Mouse (Mus musculus): ENCODE measurements around the gene Rph3al. TPM values are rescaled to one million over a fixed set of nuclear protein-coding genes. Genes with fewer than 3 reads are reported as not detected.

Rph3al gene
- total and polyA plus RNA-seq, 2 experiments from 2014 or later = 3.0 to 4.0 TPM

- 92% methylated on average over 3 of the region's 3 CpGs for WGBS
- no peak for ATAC-seq (ENCODE audit: low FRiP score)
- TF ChIP-seq CTCF (IDR thresholded peaks at IDR 0.05) = no peak
- Histone ChIP-seq H3K9me3 (ENCODE audit: low read length) (no peaks in the 10 kb centered on the region), H3K4me1 (ENCODE audit: insufficient read depth, low read length) (no peaks in the 10 kb centered on the region), H3K27ac (ENCODE audit: low read depth, low read length) (no peak overlapping the region), H3K4me3 (ENCODE audit: low read depth, low read length) (no peak overlapping the region), H3K27me3 (ENCODE audit: insufficient read depth, low read length) (no peaks in the 10 kb centered on the region), H3K9ac (replicated peaks; ENCODE audit: low read length, poor library complexity, severe bottlenecking) (no peak overlapping the region), H3K36me3 (ENCODE audit: insufficient read depth, low read length) (no peaks in the 10 kb centered on the region), H3K4me2 (ENCODE audit: low read depth, low read length, poor library complexity, severe bottlenecking) (no peak overlapping the region)
- DNase-seq (ENCODE audit: low spot score) = no peak
Observed at GRCm38 (mm10) chr11:75810526-75810925, 127.7 kb downstream of the Rph3al start.

- Histone ChIP-seq H3K27ac (ENCODE audit: low read depth, low read length) (no peak overlapping the region), H3K4me3 (ENCODE audit: low read depth, low read length) (no peak overlapping the region), H3K9ac (replicated peaks; ENCODE audit: low read length, poor library complexity, severe bottlenecking) (no peak overlapping the region), H3K4me2 (ENCODE audit: low read depth, low read length, poor library complexity, severe bottlenecking) (no peak overlapping the region), H3K36me3 (ENCODE audit: insufficient read depth, low read length) (no peaks in the 10 kb centered on the region), H3K27me3 (ENCODE audit: insufficient read depth, low read length) (no peaks in the 10 kb centered on the region), H3K4me1 (ENCODE audit: insufficient read depth, low read length) (no peaks in the 10 kb centered on the region), H3K9me3 (ENCODE audit: low read length) (no peaks in the 10 kb centered on the region)
- ATAC-seq (ENCODE audit: low FRiP score) = no peak
- TF ChIP-seq CTCF (IDR thresholded peaks at IDR 0.05) = peak; percentile 45
- WGBS = 35% methylated on average over 5 of the region's 5 CpGs
- DNase-seq (ENCODE audit: low spot score) = peak; percentile 27
Observed at GRCm38 (mm10) chr11:75807486-75807885, 130.7 kb downstream of the Rph3al start.

GRCm38 (mm10) chr11:75801771-75802550 lies 136.3 kb downstream of the Rph3al start:
- WGBS = 84% methylated on average over 7 of the region's 7 CpGs
- no peak overlapping the region for H3K9ac ChIP-seq (replicated peaks; ENCODE audit: low read length, poor library complexity, severe bottlenecking)
- H3K36me3 ChIP-seq (ENCODE audit: insufficient read depth, low read length) = no peaks in the 10 kb centered on the region
- H3K9me3 ChIP-seq (ENCODE audit: low read length) = no peaks in the 10 kb centered on the region
- H3K4me1 ChIP-seq (ENCODE audit: insufficient read depth, low read length) = no peaks in the 10 kb centered on the region
- no peak for ATAC-seq (ENCODE audit: low FRiP score)
- no peak overlapping the region for H3K27ac ChIP-seq (ENCODE audit: low read depth, low read length)
- no peak for DNase-seq (ENCODE audit: low spot score)
- TF ChIP-seq CTCF (IDR thresholded peaks at IDR 0.05) = no peak
- H3K27me3 ChIP-seq (ENCODE audit: insufficient read depth, low read length) = no peaks in the 10 kb centered on the region
- no peak overlapping the region for H3K4me2 ChIP-seq (ENCODE audit: low read depth, low read length, poor library complexity, severe bottlenecking)
- no peak overlapping the region for H3K4me3 ChIP-seq (ENCODE audit: low read depth, low read length)

- DNase-seq (ENCODE audit: low spot score) (no peak), ATAC-seq (ENCODE audit: low FRiP score) (no peak)
- no peaks in the 10 kb centered on the region for H3K36me3 ChIP-seq (ENCODE audit: insufficient read depth, low read length)
- no peak overlapping the region for H3K27ac ChIP-seq (ENCODE audit: low read depth, low read length)
- WGBS = 84% methylated on average over 4 of the region's 4 CpGs
- H3K4me1 ChIP-seq (ENCODE audit: insufficient read depth, low read length) = no peaks in the 10 kb centered on the region
- no peak overlapping the region for H3K4me3 ChIP-seq (ENCODE audit: low read depth, low read length)
- no peak for TF ChIP-seq CTCF (IDR thresholded peaks at IDR 0.05)
- no peak overlapping the region for H3K4me2 ChIP-seq (ENCODE audit: low read depth, low read length, poor library complexity, severe bottlenecking)
- no peaks in the 10 kb centered on the region for H3K9me3 ChIP-seq (ENCODE audit: low read length)
- no peaks in the 10 kb centered on the region for H3K27me3 ChIP-seq (ENCODE audit: insufficient read depth, low read length)
- no peak overlapping the region for H3K9ac ChIP-seq (replicated peaks; ENCODE audit: low read length, poor library complexity, severe bottlenecking)
Observed at GRCm38 (mm10) chr11:75801369-75801768, 136.9 kb downstream of the Rph3al start.

- H3K4me3 ChIP-seq (ENCODE audit: low read depth, low read length) = peak overlapping the region; percentile 56
- H3K27ac ChIP-seq (ENCODE audit: low read depth, low read length) = no peak overlapping the region
- no peaks in the 10 kb centered on the region for H3K36me3 ChIP-seq (ENCODE audit: insufficient read depth, low read length)
- DNase-seq (ENCODE audit: low spot score) = no peak
- WGBS = 74% methylated on average over 13 of the region's 13 CpGs
- H3K4me1 ChIP-seq (ENCODE audit: insufficient read depth, low read length) = 0 out of 2 replicates have a peak, but pooled peaks cover 3% of the 10 kb centered on the region
- TF ChIP-seq CTCF (IDR thresholded peaks at IDR 0.05) = no peak
- H3K9ac ChIP-seq (replicated peaks; ENCODE audit: low read length, poor library complexity, severe bottlenecking) = no peak overlapping the region
- H3K4me2 ChIP-seq (ENCODE audit: low read depth, low read length, poor library complexity, severe bottlenecking) = peak overlapping the region; percentile 60
- no peaks in the 10 kb centered on the region for H3K9me3 ChIP-seq (ENCODE audit: low read length)
- no peaks in the 10 kb centered on the region for H3K27me3 ChIP-seq (ENCODE audit: insufficient read depth, low read length)
- no peak for ATAC-seq (ENCODE audit: low FRiP score)
Observed at GRCm38 (mm10) chr11:75796536-75797246, 141.5 kb downstream of the Rph3al start.

GRCm38 (mm10) chr11:75796029-75796445 lies 142.2 kb downstream of the Rph3al start, which contains the start of gene Doc2b:
Gene Doc2b, minus strand, starts transcription at chr11:75796049.
- Histone ChIP-seq H3K36me3 (ENCODE audit: insufficient read depth, low read length) (no peaks in the 10 kb centered on the region), H3K4me3 (ENCODE audit: low read depth, low read length) (peak within 1 kb of the TSS; percentile 56), H3K4me1 (ENCODE audit: insufficient read depth, low read length) (0 out of 2 replicates have a peak, but pooled peaks cover 3% of the 10 kb centered on the region), H3K9me3 (ENCODE audit: low read length) (no peaks in the 10 kb centered on the region), H3K27ac (ENCODE audit: low read depth, low read length) (no peak within 1 kb of the TSS), H3K9ac (replicated peaks; ENCODE audit: low read length, poor library complexity, severe bottlenecking) (peak within 1 kb of the TSS; percentile 74), H3K27me3 (ENCODE audit: insufficient read depth, low read length) (no peaks in the 10 kb centered on the region), H3K4me2 (ENCODE audit: low read depth, low read length, poor library complexity, severe bottlenecking) (peak within 1 kb of the TSS; percentile 60)
- WGBS = 2% methylated on average over 28 of the region's 37 CpGs
- peak; percentile 63 for DNase-seq (ENCODE audit: low spot score)
- TF ChIP-seq CTCF (IDR thresholded peaks at IDR 0.05) = no peak
- ATAC-seq (ENCODE audit: low FRiP score) = peak; percentile 85

Data from midbrain, postnatal 0 days (tissue).